16 mouse cellular contexts compared by ENCODE assay signal in genomic region chr9:83385301-83385700, GRCm38 (mm10).
"Had no signal": no experiment of that assay in that cellular context is flagged by ENCODE, and none has a peak within 500 bp of the region (broad histone marks: within the 10 kb centered on the region; RNA-seq: fewer than 3 reads in every experiment).

No protein-coding gene starts in this region.

- H3K9ac ChIP-seq: limb, embryonic 12.5 days; liver, embryonic 13.5 days; liver, postnatal 0 days; lung, embryonic 15.5 days; midbrain, embryonic 12.5 days; neural tube, embryonic 13.5 days had no signal

- H3K4me2 ChIP-seq: limb, embryonic 12.5 days; liver, embryonic 13.5 days; lung, embryonic 15.5 days; midbrain, embryonic 12.5 days; neural tube, embryonic 13.5 days had no signal

- H3K4me1 ChIP-seq: limb, embryonic 12.5 days; liver, embryonic 13.5 days; lung, embryonic 15.5 days; midbrain, embryonic 12.5 days had no signal

- H3K27ac ChIP-seq: layer of hippocampus, adult 2 months; limb, embryonic 12.5 days; liver, embryonic 13.5 days; lung, embryonic 15.5 days; macrophage; midbrain, embryonic 12.5 days; neural tube, embryonic 13.5 days had no signal

- H3K4me3 ChIP-seq: layer of hippocampus, adult 2 months; limb, embryonic 12.5 days; liver, embryonic 13.5 days; lung, embryonic 15.5 days; megakaryocyte, embryonic 14.5 days; midbrain, embryonic 12.5 days; neural tube, embryonic 13.5 days had no signal

- H3K27me3 ChIP-seq: limb, embryonic 12.5 days; liver, embryonic 13.5 days; lung, embryonic 15.5 days; midbrain, embryonic 12.5 days; neural tube, embryonic 13.5 days had no signal

- H3K9me3 ChIP-seq: limb, embryonic 12.5 days; liver, embryonic 13.5 days; lung, embryonic 15.5 days; megakaryocyte, embryonic 14.5 days; midbrain, embryonic 12.5 days; neural tube, embryonic 13.5 days had no signal

- ATAC-seq: liver, postnatal 0 days; midbrain, embryonic 16.5 days had no signal

- DNase-seq: kidney, adult 8-10 months; kidney, postnatal 36 days; liver; liver, embryonic 13.5 days; liver, postnatal 0 days; lung, postnatal 14 days; right cerebral cortex, postnatal 14 days; thymus, postnatal 36 days had no signal

- H3K36me3 ChIP-seq: limb, embryonic 12.5 days; liver, embryonic 13.5 days; lung, embryonic 15.5 days; midbrain, embryonic 12.5 days; neural tube, embryonic 13.5 days had no signal
